Mouse (Mus musculus): ENCODE data around the gene Rai14.

DNA sequence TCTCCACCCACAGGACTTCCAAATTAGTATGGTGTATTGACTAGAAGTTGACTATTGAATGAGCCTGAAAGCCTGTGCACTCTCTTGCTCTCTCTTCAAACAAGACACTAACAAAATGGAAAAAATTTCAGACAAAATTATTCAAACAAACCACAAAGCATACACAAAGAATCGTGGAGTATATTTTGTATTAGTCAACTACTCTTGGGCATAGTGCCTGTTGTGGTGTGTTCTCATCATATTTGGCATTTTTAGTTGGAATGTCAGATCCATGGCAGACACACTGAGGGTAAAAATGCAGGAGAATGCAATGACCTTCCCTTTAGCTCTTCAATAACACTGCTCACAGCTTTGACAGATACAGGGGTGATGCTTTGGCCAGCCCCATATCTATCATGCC, 188.5 kb downstream of the Rai14 start:
- TF ChIP-seq CTCF (IDR thresholded peaks at IDR 0.05; ENCODE audit: borderline replicate concordance, control insufficient read depth, extremely low read depth, insufficient read depth, low read length, poor library complexity) = no peak
- no peak for TF ChIP-seq POLR2A (IDR thresholded peaks at IDR 0.05; ENCODE audit: control insufficient read depth, extremely low read depth, insufficient read depth, low read length, poor library complexity)

Measured in thymus, adult 2 months (tissue).